Mouse (Mus musculus) embryonic facial prominence, embryonic 10.5 days (tissue): ENCODE results near the gene Olfr1406. TPM values are rescaled to one million over a fixed set of nuclear protein-coding genes. Genes with fewer than 3 reads are reported as not detected.
"Not testable (repeated sequence)": the region's sequence is repeated elsewhere in the genome, so short reads cannot be mapped to it uniquely, and the experiment has no call there.

Experiments used
- DNase-seq: peaks from one replicate; pipeline ENCODE4 v3.0.0-alpha.2; 2017; ENCODE audit warnings: low spot score
- H3K27ac ChIP-seq: fragments of 300-500 bp; sonication (generic); replicated peaks from 2 replicates; pipeline ENCODE4 v1.5.1; 2016; ENCODE audit warnings: mild to moderate bottlenecking
- H3K27me3 ChIP-seq: fragments of 300-500 bp; sonication (generic); replicated peaks from 2 replicates; pipeline ENCODE4 v1.6.1; 2016; ENCODE audit warnings: low read depth, mild to moderate bottlenecking; ENCODE audit not compliant: poor library complexity, severe bottlenecking
- H3K36me3 ChIP-seq: fragments of 300-500 bp; sonication (generic); replicated peaks from 2 replicates; pipeline ENCODE4 v1.6.1; 2016; ENCODE audit warnings: mild to moderate bottlenecking, moderate library complexity
- H3K4me1 ChIP-seq: fragments of 300-500 bp; sonication (generic); 2 replicates; pipeline ENCODE4 v1.6.1; 2016
- H3K4me3 ChIP-seq: fragments of 300-500 bp; sonication (generic); 2 replicates; pipeline ENCODE4 v1.5.1; 2016; ENCODE audit warnings: mild to moderate bottlenecking, moderate library complexity
- H3K9me3 ChIP-seq: fragments of 300-500 bp; sonication (generic); 2 replicates; pipeline ENCODE4 v1.6.1; 2016; ENCODE audit warnings: mild to moderate bottlenecking
- WGBS: fragments of 180-500 bp; shearing (Covaris S2); methylation state at CpG from one replicate; pipeline ENCODE4 v1.1.7; 2016; 5-methylcytosine and 5-hydroxymethylcytosine counted together
- polyA plus RNA-seq: library from polyadenylated mRNA; unstranded; fragments of >200 nt; fragmentation: Nextera tagmentation; extraction: Ambion mirVana; gene quantifications from 2 replicates; pipeline ENCODE4 v1.2.1, GENCODE M21; 2016

The Olfr1406 gene
- not detected in 2 replicates for polyA plus RNA-seq

DNA sequence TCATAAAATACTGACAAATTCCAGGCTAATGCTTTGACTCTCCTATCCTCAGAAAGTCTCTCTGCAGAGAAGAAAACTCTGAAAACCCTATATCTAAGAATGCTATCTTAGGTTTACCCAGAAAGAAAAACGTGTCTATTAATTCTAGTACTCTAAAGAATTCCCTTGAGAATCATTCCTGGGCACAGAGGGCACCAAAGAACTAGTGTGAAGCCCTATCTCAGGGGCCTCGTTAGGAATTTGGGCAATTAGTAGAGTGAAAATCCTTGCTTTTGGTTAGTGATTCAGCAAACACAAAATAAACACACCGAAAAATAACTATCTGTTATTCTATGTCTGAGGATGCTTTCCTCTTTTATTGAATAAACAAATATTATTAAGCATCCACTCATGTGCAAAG lies at the start of gene Olfr1406:
Gene Olfr1406, minus strand, starts transcription at position 101 of the 400 bp plus-strand sequence.
- no peak within 1 kb of the TSS for H3K4me3 ChIP-seq
- no peaks in the 10 kb centered on the region for H3K27me3 ChIP-seq
- DNase-seq, result no peak
- H3K27ac ChIP-seq, result no peak within 1 kb of the TSS
- H3K36me3 ChIP-seq, result no peaks in the 10 kb centered on the region
- H3K9me3 ChIP-seq, result no peaks in the 10 kb centered on the region
- 65% methylated on average over 3 of the region's 3 CpGs for WGBS
- no peaks in the 10 kb centered on the region for H3K4me1 ChIP-seq

DNA sequence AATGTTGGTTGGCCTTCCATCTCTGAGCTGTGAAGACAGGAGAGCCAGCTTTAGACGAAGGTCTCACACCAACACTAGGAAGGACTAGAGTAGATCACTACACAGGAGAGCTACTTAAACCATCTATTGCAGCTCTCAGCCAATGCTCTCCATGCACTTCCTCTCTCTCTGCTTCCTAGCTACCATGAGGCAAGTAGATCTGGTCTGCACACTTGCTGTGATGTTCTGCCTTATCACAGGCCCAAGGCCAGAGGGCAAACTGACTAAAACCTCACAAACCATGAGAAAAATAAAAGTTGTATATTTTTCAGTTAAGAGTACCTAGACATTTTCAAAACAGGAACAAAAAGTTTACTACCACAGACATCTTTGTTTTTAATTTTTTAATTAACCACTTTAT lies 46.6 kb upstream of the Olfr1406 start:
- not testable (repeated sequence) for H3K4me1 ChIP-seq, H3K27me3 ChIP-seq, H3K9me3 ChIP-seq, DNase-seq, H3K27ac ChIP-seq, H3K4me3 ChIP-seq, H3K36me3 ChIP-seq
- WGBS, result 87% methylated on average over 1 of the region's 1 CpGs

DNA sequence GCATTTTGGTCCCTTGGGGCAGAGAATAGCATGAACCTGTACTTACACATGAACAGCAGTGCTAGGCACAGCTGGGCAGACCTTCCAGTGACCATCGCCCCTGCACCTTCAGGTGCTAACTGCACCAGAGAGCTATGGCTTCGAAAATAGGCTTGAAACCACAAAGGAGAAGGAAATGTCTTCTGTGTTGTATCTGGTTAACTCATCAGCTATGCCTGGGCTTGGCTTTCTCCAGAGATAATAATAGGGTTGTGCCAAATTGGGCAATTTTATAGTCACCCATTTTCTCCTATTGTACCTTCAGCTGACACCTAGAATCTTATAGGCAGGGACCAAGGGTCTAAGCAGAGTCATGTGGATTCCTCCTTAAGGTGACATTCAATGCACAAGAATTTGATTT lies 36.6 kb upstream of the Olfr1406 start, which contains the start of gene Fcer1a:
Gene Fcer1a, minus strand, starts transcription at position 134 of the 400 bp plus-strand sequence.
- no peak within 1 kb of the TSS for H3K4me3 ChIP-seq
- H3K27ac ChIP-seq, result no peak within 1 kb of the TSS
- no peaks in the 10 kb centered on the region for H3K27me3 ChIP-seq
- no peaks in the 10 kb centered on the region for H3K9me3 ChIP-seq
- WGBS, result 73% methylated on average over 2 of the region's 2 CpGs
- H3K36me3 ChIP-seq, result no peaks in the 10 kb centered on the region
- H3K4me1 ChIP-seq, result no peaks in the 10 kb centered on the region
- DNase-seq, result no peak

DNA sequence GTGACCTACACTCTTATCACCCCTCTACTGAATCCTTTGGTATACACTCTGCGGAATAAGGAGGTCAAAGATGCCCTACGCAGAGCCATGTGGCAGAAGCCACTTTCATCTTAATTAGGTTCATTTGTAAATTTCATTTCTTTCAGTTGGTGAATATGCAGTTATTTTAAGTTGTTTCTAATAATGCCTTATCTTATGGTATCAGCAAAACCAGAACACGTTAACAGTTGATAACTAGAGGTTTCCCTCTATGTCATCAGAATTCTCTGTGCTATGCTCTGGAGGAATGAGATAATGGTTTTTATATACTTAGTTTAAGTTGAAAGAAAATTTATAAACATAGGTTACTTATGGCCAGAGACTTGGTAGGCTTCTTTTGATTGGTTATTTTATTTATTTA lies 26.0 kb upstream of the Olfr1406 start:
- DNase-seq, result no peak
- Histone ChIP-seq H3K27ac (no peak overlapping the region), H3K27me3 (no peaks in the 10 kb centered on the region), H3K36me3 (no peaks in the 10 kb centered on the region), H3K4me1 (no peaks in the 10 kb centered on the region), H3K9me3 (no peaks in the 10 kb centered on the region), H3K4me3 (no peak overlapping the region)
- 89% methylated on average over 3 of the region's 3 CpGs for WGBS

DNA sequence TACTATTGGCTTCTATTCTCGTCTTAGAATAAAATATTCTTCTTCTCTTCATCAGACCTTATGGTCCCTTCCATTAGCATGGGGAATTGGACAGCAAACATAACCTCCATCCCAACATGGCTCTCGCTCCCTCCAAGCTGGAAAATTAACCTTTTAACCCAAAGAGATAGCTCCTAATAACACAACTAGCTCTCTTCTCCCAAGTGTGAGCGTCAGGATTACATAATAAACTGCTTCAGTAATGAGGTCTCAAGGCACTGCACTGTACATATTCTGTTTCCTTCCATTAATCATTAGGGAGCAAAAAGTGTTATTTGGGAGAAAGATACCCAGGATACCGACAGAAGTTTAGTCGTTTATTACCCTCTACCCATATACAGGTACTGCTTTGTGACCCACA lies 21.7 kb upstream of the Olfr1406 start, which contains the start of gene Olfr1404:
Gene Olfr1404, plus strand, starts transcription at position 301 of the 400 bp plus-strand sequence.
- Histone ChIP-seq H3K4me1 (no peaks in the 10 kb centered on the region), H3K36me3 (no peaks in the 10 kb centered on the region), H3K9me3 (no peaks in the 10 kb centered on the region), H3K4me3 (no peak within 1 kb of the TSS), H3K27ac (no peak within 1 kb of the TSS), H3K27me3 (no peaks in the 10 kb centered on the region)
- no peak for DNase-seq
- 82% methylated on average over 5 of the region's 5 CpGs for whole genome bisulfite sequencing

DNA sequence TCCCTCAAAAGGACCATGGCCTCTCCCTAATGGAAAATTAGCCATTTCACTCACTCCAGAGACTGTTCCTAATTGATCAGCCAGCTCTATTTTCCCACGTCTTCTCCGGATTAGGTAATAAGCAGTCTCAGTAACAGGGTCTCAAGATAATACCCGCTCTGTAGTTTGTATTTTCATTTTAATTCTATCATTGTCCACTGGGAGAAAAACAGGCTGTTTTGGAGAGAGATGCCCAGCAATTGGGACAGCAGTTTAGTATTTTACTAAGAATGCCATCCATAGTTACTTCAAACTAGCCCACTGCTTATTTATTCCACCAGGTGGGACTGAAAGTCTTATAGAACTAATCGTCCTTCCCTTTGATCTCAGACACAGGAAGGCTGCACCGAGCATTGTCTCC lies 7.1 kb upstream of the Olfr1406 start, which contains the start of gene Olfr218:
Gene Olfr218, plus strand, starts transcription at position 301 of the 400 bp plus-strand sequence.
- no peaks in the 10 kb centered on the region for H3K36me3 ChIP-seq
- DNase-seq, result no peak
- no peak within 1 kb of the TSS for H3K4me3 ChIP-seq
- no peaks in the 10 kb centered on the region for H3K4me1 ChIP-seq
- no peaks in the 10 kb centered on the region for H3K27me3 ChIP-seq
- no peaks in the 10 kb centered on the region for H3K9me3 ChIP-seq
- H3K27ac ChIP-seq, result no peak within 1 kb of the TSS
- 76% methylated on average over 5 of the region's 5 CpGs for WGBS

DNA sequence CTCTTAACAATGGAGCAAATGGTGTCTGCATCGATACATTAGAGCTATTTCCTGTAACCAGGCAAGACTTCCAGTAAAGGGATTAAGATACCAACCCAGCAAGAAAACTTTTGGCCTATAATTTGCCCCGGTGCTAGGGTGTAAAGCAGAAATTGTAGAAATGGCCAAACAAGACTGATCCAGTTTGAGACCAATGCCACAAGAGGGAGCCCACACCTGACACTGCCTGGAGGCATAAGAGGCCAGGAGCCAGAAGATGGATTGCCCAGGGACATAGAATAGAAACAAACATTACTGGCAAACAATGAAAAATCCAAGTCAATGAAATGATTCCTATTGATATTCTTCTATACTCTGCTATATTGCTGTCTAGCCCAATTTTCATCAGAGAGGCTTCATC lies 5.9 kb upstream of the Olfr1406 start:
- Histone ChIP-seq H3K4me3 (no peak overlapping the region), H3K27ac (no peak overlapping the region), H3K36me3 (no peaks in the 10 kb centered on the region), H3K4me1 (no peaks in the 10 kb centered on the region), H3K9me3 (no peaks in the 10 kb centered on the region), H3K27me3 (no peaks in the 10 kb centered on the region)
- WGBS, result 77% methylated on average over 2 of the region's 2 CpGs
- no peak for DNase-seq

DNA sequence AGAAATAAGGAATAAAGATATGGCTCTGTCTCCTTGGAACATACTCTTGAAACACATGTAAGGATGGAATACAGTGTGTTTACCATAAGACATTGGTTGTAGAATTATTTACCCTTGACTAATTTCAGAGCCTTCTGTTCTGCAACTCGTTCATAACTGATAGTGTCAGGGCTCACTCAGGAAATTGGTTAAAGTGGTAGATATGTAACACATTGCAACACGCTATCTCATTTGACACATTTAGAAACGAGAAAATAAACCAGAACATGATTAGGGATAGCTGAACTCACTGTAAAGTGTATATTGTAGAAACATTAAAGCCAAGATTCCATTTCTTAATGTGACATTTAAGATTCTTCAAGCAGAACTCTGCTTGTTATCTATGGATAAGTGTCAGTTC lies 1.6 kb upstream of the Olfr1406 start:
- no peak for DNase-seq
- Histone ChIP-seq H3K4me1 (no peaks in the 10 kb centered on the region), H3K36me3 (no peaks in the 10 kb centered on the region), H3K27ac (no peak overlapping the region), H3K27me3 (no peaks in the 10 kb centered on the region), H3K9me3 (no peaks in the 10 kb centered on the region), H3K4me3 (no peak overlapping the region)
- 82% methylated on average over 3 of the region's 3 CpGs for WGBS

DNA sequence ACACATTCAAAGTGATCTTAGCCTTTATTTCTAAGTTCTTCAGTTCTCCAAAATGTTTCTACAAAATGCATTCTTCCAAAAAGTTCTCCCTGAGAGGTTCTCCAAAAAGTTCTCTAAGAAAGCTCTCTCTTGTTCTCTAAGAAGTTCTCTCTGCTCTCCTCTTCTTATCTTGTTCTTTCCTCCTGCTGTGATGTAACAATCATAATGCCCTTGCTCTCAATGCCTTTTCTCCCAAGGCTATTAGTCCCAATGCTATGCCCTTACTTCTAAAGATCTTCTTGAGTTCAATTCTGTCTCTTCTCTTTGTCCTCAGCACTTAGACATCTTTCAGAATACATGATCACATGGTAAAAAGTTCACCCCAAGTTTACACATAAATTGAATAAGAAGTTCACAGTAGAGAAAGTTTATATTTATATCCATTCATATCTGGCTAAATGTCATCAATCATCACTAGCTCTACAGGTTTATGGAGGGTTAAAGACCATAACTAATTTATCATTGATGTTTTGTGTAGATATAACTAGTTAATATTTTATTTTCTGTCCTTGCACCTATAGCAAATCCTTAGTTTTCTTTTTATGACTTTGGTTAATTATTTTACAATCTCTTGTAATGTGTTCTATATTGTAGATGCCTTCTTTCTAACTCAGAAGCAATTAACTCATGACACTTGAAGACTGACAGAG lies 16.1 kb downstream of the Olfr1406 start:
- no peaks in the 10 kb centered on the region for H3K9me3 ChIP-seq
- no peak for DNase-seq
- no peaks in the 10 kb centered on the region for H3K27me3 ChIP-seq
- H3K4me3 ChIP-seq, result no peak overlapping the region
- H3K36me3 ChIP-seq, result no peaks in the 10 kb centered on the region
- H3K27ac ChIP-seq, result no peak overlapping the region
- no peaks in the 10 kb centered on the region for H3K4me1 ChIP-seq

DNA sequence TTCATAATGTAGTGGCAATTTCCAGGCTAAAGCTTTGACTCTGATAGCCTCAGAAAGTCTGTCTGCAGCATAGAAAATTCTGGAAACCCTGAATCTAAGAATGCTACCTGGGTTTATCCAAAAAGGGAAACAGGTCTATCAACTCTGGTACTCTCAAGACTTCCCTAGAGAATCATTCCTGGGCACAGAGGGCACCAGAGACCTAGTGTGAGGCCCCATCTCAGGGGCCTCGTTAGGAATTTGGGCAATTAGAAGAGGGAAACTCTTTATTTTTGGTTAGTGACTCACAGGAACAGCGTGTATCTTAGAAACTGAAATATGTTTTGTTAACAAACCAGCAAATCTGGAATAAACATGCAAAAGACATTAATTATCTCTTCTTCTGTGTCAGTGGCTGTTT lies 53.2 kb downstream of the Olfr1406 start, which contains the start of gene Olfr1408:
Gene Olfr1408, minus strand, starts transcription at position 101 of the 400 bp plus-strand sequence.
- no peaks in the 10 kb centered on the region for H3K27me3 ChIP-seq
- H3K27ac ChIP-seq, result no peak within 1 kb of the TSS
- no peaks in the 10 kb centered on the region for H3K4me1 ChIP-seq
- H3K36me3 ChIP-seq, result no peaks in the 10 kb centered on the region
- no peaks in the 10 kb centered on the region for H3K9me3 ChIP-seq
- no peak within 1 kb of the TSS for H3K4me3 ChIP-seq
- DNase-seq, result no peak
- WGBS, result 83% methylated on average over 2 of the region's 2 CpGs

Other genes with a start within 250 kb of the Olfr1406 start
- not detected in 2 replicates for gene Olfr16, start 240.2 kb downstream of the Olfr1406 start, polyA plus RNA-seq
- gene Olfr1408, start 53.3 kb downstream of the Olfr1406 start, polyA plus RNA-seq, result not detected in 2 replicates
- not detected in 2 replicates for gene Olfr218, start 7.2 kb upstream of the Olfr1406 start, polyA plus RNA-seq
- not detected in 2 replicates for gene Olfr1404, start 21.8 kb upstream of the Olfr1406 start, polyA plus RNA-seq
- gene Fcer1a, start 36.6 kb upstream of the Olfr1406 start, polyA plus RNA-seq, result not detected in 2 replicates
- gene Olfr418, start 75.4 kb upstream of the Olfr1406 start, polyA plus RNA-seq, result not detected in 2 replicates
- not detected in 2 replicates for gene Mptx2, start 87.1 kb upstream of the Olfr1406 start, polyA plus RNA-seq
- 1.2 and 1.6 TPM in 2 replicates for gene Ackr1, start 143.1 kb upstream of the Olfr1406 start, polyA plus RNA-seq
- gene Aim2, start 160.2 kb upstream of the Olfr1406 start, polyA plus RNA-seq, result 3.8 and 3.9 TPM in 2 replicates
- 1.6 and 2.0 TPM in 2 replicates for gene Cadm3, start 177.1 kb upstream of the Olfr1406 start, polyA plus RNA-seq